9 mouse cellular contexts compared by ENCODE assay signal in genomic region chr19:47337743-47338142, GRCm38 (mm10).
DNase-seq lines count a peak whose midpoint lies in the region; ATAC-seq and TF ChIP-seq lines count a peak whose summit lies in the region.
"Had no signal": no experiment of that assay in that cellular context is flagged by ENCODE, and none has a peak within 500 bp of the region (broad histone marks: within the 10 kb centered on the region; RNA-seq: fewer than 3 reads in every experiment).

No protein-coding gene starts in this region.

- H3K27ac ChIP-seq in forebrain, embryonic 12.5 days, result no peak overlapping the region
- no peak overlapping the region for H3K27ac ChIP-seq in heart, postnatal 0 days (ENCODE audit: low read depth)
- no peak overlapping the region for H3K27ac ChIP-seq in liver, embryonic 16.5 days (ENCODE audit: low read length)
- no peak overlapping the region for H3K27ac ChIP-seq in neural tube, embryonic 13.5 days (replicated peaks)
- H3K27ac ChIP-seq: liver, embryonic 15.5 days had no signal

- peak overlapping the region; percentile 62 for H3K4me2 ChIP-seq in forebrain, embryonic 12.5 days
- peak overlapping the region; percentile 17 for H3K4me2 ChIP-seq in heart, postnatal 0 days (ENCODE audit: low read depth, low read length)
- no peak overlapping the region for H3K4me2 ChIP-seq in liver, embryonic 16.5 days (ENCODE audit: low read depth, low read length)
- H3K4me2 ChIP-seq in neural tube, embryonic 13.5 days, result peak overlapping the region; percentile 71
- H3K4me2 ChIP-seq: liver, embryonic 15.5 days had no signal

- no peaks in the 10 kb centered on the region for H3K9me3 ChIP-seq in E14TG2a.4 (ENCODE audit: low read length)
- H3K9me3 ChIP-seq in forebrain, embryonic 12.5 days, result no peaks in the 10 kb centered on the region
- H3K9me3 ChIP-seq in heart, postnatal 0 days (replicated peaks; ENCODE audit: control insufficient read depth, low read length), result no peaks in the 10 kb centered on the region
- no peaks in the 10 kb centered on the region for H3K9me3 ChIP-seq in liver, embryonic 16.5 days (replicated peaks; ENCODE audit: control insufficient read depth, low read length)
- no peaks in the 10 kb centered on the region for H3K9me3 ChIP-seq in neural tube, embryonic 13.5 days
- H3K9me3 ChIP-seq: liver, embryonic 15.5 days had no signal

- no peaks in the 10 kb centered on the region for H3K36me3 ChIP-seq in E14TG2a.4 (ENCODE audit: insufficient read depth, low read length)
- H3K36me3 ChIP-seq in forebrain, embryonic 12.5 days (replicated peaks), result no peaks in the 10 kb centered on the region
- H3K36me3 ChIP-seq in heart, postnatal 0 days (replicated peaks; ENCODE audit: control insufficient read depth, insufficient read depth, low read length), result no peaks in the 10 kb centered on the region
- no peaks in the 10 kb centered on the region for H3K36me3 ChIP-seq in liver, embryonic 16.5 days (ENCODE audit: control insufficient read depth, insufficient read depth)
- no peaks in the 10 kb centered on the region for H3K36me3 ChIP-seq in neural tube, embryonic 13.5 days
- H3K36me3 ChIP-seq: liver, embryonic 15.5 days had no signal

- TF ChIP-seq CTCF in E14TG2a.4 (conservative IDR thresholded peaks at IDR 0.05; ENCODE audit: low read length), result peak; percentile 91
- peak; percentile 98 for TF ChIP-seq CTCF in heart, postnatal 0 days (IDR thresholded peaks at IDR 0.05; ENCODE audit: low read depth)

- ATAC-seq in forebrain, embryonic 12.5 days (ENCODE audit: low FRiP score), result peak; percentile 82
- ATAC-seq in heart, postnatal 0 days (ENCODE audit: insufficient read depth, low read depth), result peak; percentile 73
- 0 out of 2 replicates have a peak, but pooled peaks have one; percentile 9 for ATAC-seq in liver, embryonic 16.5 days (ENCODE audit: low read depth)
- peak; percentile 51; the same call in 1 of the 2 replicates for ATAC-seq in neural tube, embryonic 13.5 days (ENCODE audit: low read depth)

- DNase-seq in c-Kit-positive CD71-positive TER-119-negative erythroid progenitor cells, embryonic 14.5 days (ENCODE audit: low read depth), result peak; percentile 63
- DNase-seq in heart, postnatal 0 days (ENCODE audit: low spot score), result peak; percentile 77
- peak; percentile 96 to 98 for DNase-seq in kidney, postnatal 4 days
- peak; percentile 76 for DNase-seq in telencephalon, adult 2 months (ENCODE audit: low read depth, low spot score)

- peak overlapping the region; percentile 57 for H3K4me3 ChIP-seq in E14TG2a.4 (replicated peaks; ENCODE audit: low read length)
- no peak overlapping the region for H3K4me3 ChIP-seq in forebrain, embryonic 12.5 days (replicated peaks)
- H3K4me3 ChIP-seq in heart, postnatal 0 days (ENCODE audit: low read depth, low read length), result no peak overlapping the region
- H3K4me3 ChIP-seq in liver, embryonic 16.5 days (ENCODE audit: low read depth, low read length), result no peak overlapping the region
- peak overlapping the region; percentile 18; the same call in 1 of the 2 replicates for H3K4me3 ChIP-seq in neural tube, embryonic 13.5 days
- H3K4me3 ChIP-seq: liver, embryonic 15.5 days had no signal

- no peak for TF ChIP-seq EP300 in heart, postnatal 0 days (IDR thresholded peaks at IDR 0.05; ENCODE audit: low read depth)

- 27% methylated on average over 12 of the region's 12 CpGs for WGBS in forebrain, embryonic 12.5 days
- WGBS in heart, postnatal 0 days, result 33% methylated on average over 12 of the region's 12 CpGs
- WGBS in liver, embryonic 16.5 days (ENCODE audit: insufficient replicate concordance), result 34% methylated on average over 12 of the region's 12 CpGs
- 27% methylated on average over 12 of the region's 12 CpGs for WGBS in neural tube, embryonic 13.5 days

- peak overlapping the region; percentile 9; the same call in 1 of the 2 replicates for H3K9ac ChIP-seq in forebrain, embryonic 12.5 days
- no peak overlapping the region for H3K9ac ChIP-seq in heart, postnatal 0 days (replicated peaks; ENCODE audit: low read depth, low read length)
- H3K9ac ChIP-seq in liver, embryonic 16.5 days (ENCODE audit: low read depth, low read length), result no peak overlapping the region
- peak overlapping the region; percentile 56 for H3K9ac ChIP-seq in neural tube, embryonic 13.5 days
- H3K9ac ChIP-seq: liver, embryonic 15.5 days had no signal

- peaks cover 81% of the 10 kb centered on the region for H3K4me1 ChIP-seq in E14TG2a.4 (replicated peaks; ENCODE audit: low read depth, low read length)
- H3K4me1 ChIP-seq in forebrain, embryonic 12.5 days, result peaks cover 26% of the 10 kb centered on the region
- 0 out of 2 replicates have a peak, but pooled peaks cover 11% of the 10 kb centered on the region for H3K4me1 ChIP-seq in heart, postnatal 0 days (ENCODE audit: control insufficient read depth, insufficient read depth)
- H3K4me1 ChIP-seq in liver, embryonic 16.5 days (ENCODE audit: control insufficient read depth, low read depth, low read length), result no peaks in the 10 kb centered on the region
- peaks cover 56% of the 10 kb centered on the region for H3K4me1 ChIP-seq in neural tube, embryonic 13.5 days (replicated peaks)

- H3K27me3 ChIP-seq in E14TG2a.4 (ENCODE audit: insufficient read depth, low read length), result peaks cover 38% of the 10 kb centered on the region
- H3K27me3 ChIP-seq in forebrain, embryonic 12.5 days, result peaks cover 32% of the 10 kb centered on the region
- no peaks in the 10 kb centered on the region for H3K27me3 ChIP-seq in heart, postnatal 0 days (ENCODE audit: control insufficient read depth, insufficient read depth, low read length)
- peaks cover 14% of the 10 kb centered on the region for H3K27me3 ChIP-seq in liver, embryonic 16.5 days (ENCODE audit: control insufficient read depth, insufficient read depth, low read depth, low read length)
- peaks cover 17% of the 10 kb centered on the region for H3K27me3 ChIP-seq in neural tube, embryonic 13.5 days

Comparison
In these comparisons a context has a peak if more than half of its experiments do, and no peak if none do; other contexts are left out.
1. H3K4me3 ChIP-seq: peak in E14TG2a.4 (single experiment) and neural tube, embryonic 13.5 days (single experiment); none in forebrain, embryonic 12.5 days (single experiment), heart, postnatal 0 days (single experiment) and liver, embryonic 16.5 days (single experiment).
2. ATAC-seq: peak in every context shown above with its lines; median percentile 82 in forebrain, embryonic 12.5 days; 73 in heart, postnatal 0 days; 51 in neural tube, embryonic 13.5 days; 9 in liver, embryonic 16.5 days.
3. H3K9ac ChIP-seq: peak in forebrain, embryonic 12.5 days (single experiment) and neural tube, embryonic 13.5 days (single experiment); none in heart, postnatal 0 days (single experiment) and liver, embryonic 16.5 days (single experiment).
4. Peak in every context shown above with its lines, with median percentiles within 50 percentile points of each other: DNase-seq.